Mouse (Mus musculus): ENCODE measurements around the gene Myom3. TPM values are rescaled to one million over a fixed set of nuclear protein-coding genes. Genes with fewer than 3 reads are reported as not detected.
A peak's percentile ranks its signal among the peaks of the same experiment; 100 is the strongest.

Myom3 gene
- polyA plus RNA-seq, 1 experiment from 2014 or later = not detected

DNA sequence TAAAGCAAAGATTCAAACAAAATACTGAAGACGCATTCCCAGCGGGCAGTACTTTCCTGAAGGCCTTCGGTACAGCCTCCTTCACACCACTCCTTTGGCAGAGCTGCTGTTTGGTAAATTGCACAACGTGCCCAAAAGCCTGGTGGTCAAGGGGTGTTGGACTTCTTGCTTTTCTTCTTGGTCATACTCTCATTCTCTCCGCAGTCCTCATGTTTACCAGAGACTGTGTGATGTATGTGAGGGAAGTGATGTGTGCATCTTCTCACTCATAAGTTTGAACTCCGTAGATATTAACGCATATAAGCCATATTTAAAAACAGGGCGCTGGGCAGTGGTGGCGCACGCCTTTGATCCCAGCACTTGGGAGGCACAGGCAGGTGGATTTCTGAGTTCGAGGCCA lies 95.1 kb downstream of the Myom3 start:
- H3K4me1 ChIP-seq (ENCODE audit: insufficient read depth) = peaks cover 15% of the 10 kb centered on the region
- TF ChIP-seq CTCF (IDR thresholded peaks at IDR 0.05; ENCODE audit: low read depth) = no peak
- H3K9me3 ChIP-seq (ENCODE audit: low read depth, low read length) = no peaks in the 10 kb centered on the region
- DNase-seq (no peak), ATAC-seq (ENCODE audit: insufficient read depth) (no peak)
- H3K27ac ChIP-seq (ENCODE audit: low read depth) = peak overlapping the region; percentile 100
- peak overlapping the region; percentile 91 for H3K4me2 ChIP-seq
- H3K9ac ChIP-seq = peak overlapping the region; percentile 98
- no peaks in the 10 kb centered on the region for H3K27me3 ChIP-seq (ENCODE audit: insufficient read depth, low read length)
- peak overlapping the region; percentile 91; the same call in 1 of the 2 replicates for H3K4me3 ChIP-seq (ENCODE audit: low read depth, low read length)
- WGBS = 67% methylated on average over 11 of the region's 11 CpGs
- peaks cover 11% of the 10 kb centered on the region for H3K36me3 ChIP-seq (ENCODE audit: insufficient read depth)

- H3K27me3 ChIP-seq (ENCODE audit: insufficient read depth, low read length) = no peaks in the 10 kb centered on the region
- peak overlapping the region; percentile 91 for H3K4me2 ChIP-seq
- peak overlapping the region; percentile 91 for H3K4me3 ChIP-seq (ENCODE audit: low read depth, low read length)
- 4% methylated on average over 6 of the region's 6 CpGs for WGBS
- ATAC-seq (ENCODE audit: insufficient read depth) = peak; percentile 18
- H3K36me3 ChIP-seq (ENCODE audit: insufficient read depth) = peaks cover 15% of the 10 kb centered on the region
- peak overlapping the region; percentile 100 for H3K27ac ChIP-seq (ENCODE audit: low read depth)
- TF ChIP-seq CTCF (IDR thresholded peaks at IDR 0.05; ENCODE audit: low read depth) = peak; percentile 25; the same call in 1 of the 2 replicates
- no peaks in the 10 kb centered on the region for H3K9me3 ChIP-seq (ENCODE audit: low read depth, low read length)
- H3K9ac ChIP-seq = peak overlapping the region; percentile 98
- H3K4me1 ChIP-seq (ENCODE audit: insufficient read depth) = peaks cover 15% of the 10 kb centered on the region
- DNase-seq = peak; percentile 74
Observed at GRCm38 (mm10) chr4:135855080-135855479, 95.6 kb downstream of the Myom3 start.

DNA sequence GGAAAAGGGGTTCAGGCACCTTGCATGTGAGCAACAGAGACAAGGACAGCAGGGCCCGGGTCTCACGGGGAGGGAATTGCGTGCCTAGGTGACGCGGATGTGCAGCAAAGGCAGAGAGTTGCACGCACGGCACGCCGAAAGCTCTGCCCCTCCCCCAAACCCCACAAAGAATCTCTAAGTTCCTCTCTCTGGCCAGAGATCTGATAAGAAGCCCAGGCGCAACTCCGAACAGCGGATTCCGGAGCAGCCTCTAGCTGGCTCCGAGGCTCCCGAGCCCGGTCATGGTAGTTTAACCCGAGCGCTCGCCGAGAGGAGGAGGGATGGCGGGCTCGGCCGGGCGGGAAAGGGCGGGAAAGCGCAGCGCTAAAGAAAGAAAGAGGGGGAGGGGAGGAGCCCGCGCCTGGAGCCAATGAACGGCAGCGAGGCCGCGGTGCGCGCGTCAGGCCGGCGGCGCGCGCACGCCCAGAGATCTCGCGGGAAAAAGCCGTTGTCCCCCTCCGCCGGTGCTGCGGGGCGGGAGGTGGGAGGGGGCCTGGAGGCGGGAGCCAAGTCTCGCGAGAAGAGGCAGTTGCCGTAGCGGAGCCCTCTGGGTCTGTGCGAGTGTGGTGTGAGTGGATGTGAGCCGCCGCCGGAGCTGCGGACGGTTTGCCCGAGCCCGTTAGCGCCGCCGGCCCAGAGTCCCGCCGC lies 96.2 kb downstream of the Myom3 start, which contains the start of gene Srsf10:
Srsf10 (plus strand) TSS at position 212 of the 687 bp plus-strand sequence.
- ATAC-seq (ENCODE audit: insufficient read depth) (peak; percentile 96), DNase-seq (peak; percentile 100)
- peaks cover 21% of the 10 kb centered on the region for H3K36me3 ChIP-seq (ENCODE audit: insufficient read depth)
- no peak for TF ChIP-seq CTCF (IDR thresholded peaks at IDR 0.05; ENCODE audit: low read depth)
- no peaks in the 10 kb centered on the region for H3K27me3 ChIP-seq (ENCODE audit: insufficient read depth, low read length)
- peak within 1 kb of the TSS; percentile 100 for H3K27ac ChIP-seq (ENCODE audit: low read depth)
- H3K4me2 ChIP-seq = peak within 1 kb of the TSS; percentile 91
- H3K4me3 ChIP-seq (ENCODE audit: low read depth, low read length) = peak within 1 kb of the TSS; percentile 91
- peaks cover 15% of the 10 kb centered on the region for H3K4me1 ChIP-seq (ENCODE audit: insufficient read depth)
- WGBS = under 1% methylated on average over 67 of the region's 67 CpGs
- no peaks in the 10 kb centered on the region for H3K9me3 ChIP-seq (ENCODE audit: low read depth, low read length)
- peak within 1 kb of the TSS; percentile 98 for H3K9ac ChIP-seq

GRCm38 (mm10) chr4:135856223-135857091 lies 96.9 kb downstream of the Myom3 start:
- ATAC-seq (ENCODE audit: insufficient read depth) (peak; percentile 72), DNase-seq (peak; percentile 82)
- no peak for TF ChIP-seq CTCF (IDR thresholded peaks at IDR 0.05; ENCODE audit: low read depth)
- Histone ChIP-seq H3K4me1 (ENCODE audit: insufficient read depth) (peaks cover 15% of the 10 kb centered on the region), H3K36me3 (ENCODE audit: insufficient read depth) (peaks cover 23% of the 10 kb centered on the region), H3K4me3 (ENCODE audit: low read depth, low read length) (peak overlapping the region; percentile 91), H3K27me3 (ENCODE audit: insufficient read depth, low read length) (no peaks in the 10 kb centered on the region), H3K9me3 (ENCODE audit: low read depth, low read length) (no peaks in the 10 kb centered on the region), H3K9ac (peak overlapping the region; percentile 98), H3K27ac (ENCODE audit: low read depth) (peak overlapping the region; percentile 100), H3K4me2 (peak overlapping the region; percentile 91)
- under 1% methylated on average over 88 of the region's 91 CpGs for WGBS

DNA sequence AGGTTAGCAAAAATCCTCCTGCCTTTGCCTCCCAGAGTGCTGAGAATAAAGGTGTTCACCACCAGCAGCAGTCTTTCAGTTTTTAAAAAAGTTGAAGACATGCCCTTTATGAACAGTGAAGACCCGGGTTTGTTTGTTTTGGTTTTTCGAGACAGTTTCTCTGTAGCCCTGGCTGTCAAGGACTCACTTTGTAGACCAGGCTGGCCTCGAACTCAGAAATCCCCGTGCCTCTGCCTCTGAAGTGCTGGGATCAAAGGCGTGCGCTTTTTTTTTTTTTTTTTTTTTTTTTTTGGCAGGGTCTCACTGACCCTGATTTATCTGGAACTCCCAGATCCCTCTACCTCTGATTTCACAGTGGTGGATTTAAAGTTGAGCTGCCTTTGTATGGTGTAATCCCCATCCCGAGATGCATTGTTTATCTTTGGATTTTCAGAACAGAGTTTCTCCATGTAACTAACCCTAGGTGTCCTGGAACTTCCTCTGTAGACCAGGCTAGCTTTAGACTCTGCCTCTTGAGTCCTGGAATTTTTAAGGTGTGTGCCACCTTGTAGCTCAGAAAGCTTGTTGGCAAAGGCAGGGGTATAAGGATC lies 98.2 kb downstream of the Myom3 start:
- DNase-seq = peak; percentile 41
- Histone ChIP-seq H3K4me1 (ENCODE audit: insufficient read depth) (peaks cover 15% of the 10 kb centered on the region), H3K27ac (ENCODE audit: low read depth) (no peak overlapping the region), H3K9ac (peak overlapping the region; percentile 98), H3K4me2 (peak overlapping the region; percentile 91), H3K4me3 (ENCODE audit: low read depth, low read length) (peak overlapping the region; percentile 91), H3K9me3 (ENCODE audit: low read depth, low read length) (no peaks in the 10 kb centered on the region), H3K36me3 (ENCODE audit: insufficient read depth) (peaks cover 35% of the 10 kb centered on the region), H3K27me3 (ENCODE audit: insufficient read depth, low read length) (no peaks in the 10 kb centered on the region)
- 4% methylated on average over 7 of the region's 7 CpGs for WGBS
- ATAC-seq (ENCODE audit: insufficient read depth) = no peak
- no peak for TF ChIP-seq CTCF (IDR thresholded peaks at IDR 0.05; ENCODE audit: low read depth)

Other genes with a start within 250 kb of the Myom3 start
- gene Grhl3, start 186.1 kb upstream of the Myom3 start, polyA plus RNA-seq (2014; fragmentation: Nextera tagmentation; extraction: Ambion mirVana) = 2.5 and 3.3 TPM in 2 replicates
- gene Ifnlr1, start 73.4 kb upstream of the Myom3 start, polyA plus RNA-seq (2014; fragmentation: Nextera tagmentation; extraction: Ambion mirVana) = 1.6 and 1.7 TPM in 2 replicates
- gene Il22ra1, start 31.5 kb upstream of the Myom3 start, polyA plus RNA-seq (2014; fragmentation: Nextera tagmentation; extraction: Ambion mirVana) = 0.12 TPM in 1 of 2 replicates, not detected in the other
- 322 and 336 TPM in 2 replicates for gene Srsf10, start 96.0 kb downstream of the Myom3 start, polyA plus RNA-seq (2014; fragmentation: Nextera tagmentation; extraction: Ambion mirVana)
- gene Pnrc2, start 114.1 kb downstream of the Myom3 start, polyA plus RNA-seq (2014; fragmentation: Nextera tagmentation; extraction: Ambion mirVana) = 191 and 206 TPM in 2 replicates
- 0.71 and 0.73 TPM in 2 replicates for gene Cnr2, start 135.7 kb downstream of the Myom3 start, polyA plus RNA-seq (2014; fragmentation: Nextera tagmentation; extraction: Ambion mirVana)
- 65.1 and 72.7 TPM in 2 replicates for gene Fuca1, start 161.0 kb downstream of the Myom3 start, polyA plus RNA-seq (2014; fragmentation: Nextera tagmentation; extraction: Ambion mirVana)
- gene Hmgcl, start 186.7 kb downstream of the Myom3 start, polyA plus RNA-seq (2014; fragmentation: Nextera tagmentation; extraction: Ambion mirVana) = 71.7 and 78.1 TPM in 2 replicates
- 27.0 and 30.3 TPM in 2 replicates for gene Gale, start 204.0 kb downstream of the Myom3 start, polyA plus RNA-seq (2014; fragmentation: Nextera tagmentation; extraction: Ambion mirVana)
- gene Lypla2, start 212.9 kb downstream of the Myom3 start, polyA plus RNA-seq (2014; fragmentation: Nextera tagmentation; extraction: Ambion mirVana) = 117 and 132 TPM in 2 replicates
- 54.6 and 61.5 TPM in 2 replicates for gene Pithd1, start 227.5 kb downstream of the Myom3 start, polyA plus RNA-seq (2014; fragmentation: Nextera tagmentation; extraction: Ambion mirVana)